Mouse (Mus musculus) lung, postnatal 25 days (tissue): ENCODE data around the gene Gm49369.
"Not testable (repeated sequence)": the region's sequence is repeated elsewhere in the genome, so short reads cannot be mapped to it uniquely, and the experiment has no call there.

Experiments
- DNase-seq: peaks from one replicate; pipeline ENCODE4 v3.0.0; 2022; ENCODE audit warnings: low spot score

Gm49369 gene

DNA sequence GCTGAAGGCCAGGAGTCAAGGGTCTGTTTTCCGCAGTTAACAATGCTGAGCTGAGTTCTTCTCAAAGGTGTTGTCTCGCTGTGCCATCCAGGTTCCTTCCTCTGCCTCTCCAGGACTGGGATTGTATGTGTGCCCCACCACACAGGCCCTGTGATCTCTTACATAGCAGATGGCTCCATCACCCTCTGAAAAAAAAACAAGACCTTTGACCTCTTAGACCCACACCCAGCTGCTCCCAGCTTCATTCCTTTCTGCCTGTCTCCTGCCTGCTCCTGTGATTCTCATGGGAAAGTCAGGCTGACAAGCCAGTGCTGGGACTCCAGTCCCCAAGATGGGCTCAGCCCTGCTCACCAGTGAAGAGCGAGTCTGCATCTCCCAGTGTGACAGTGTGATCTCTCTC is 54.0 kb downstream of the Gm49369 start:
- no peak for DNase-seq

DNA sequence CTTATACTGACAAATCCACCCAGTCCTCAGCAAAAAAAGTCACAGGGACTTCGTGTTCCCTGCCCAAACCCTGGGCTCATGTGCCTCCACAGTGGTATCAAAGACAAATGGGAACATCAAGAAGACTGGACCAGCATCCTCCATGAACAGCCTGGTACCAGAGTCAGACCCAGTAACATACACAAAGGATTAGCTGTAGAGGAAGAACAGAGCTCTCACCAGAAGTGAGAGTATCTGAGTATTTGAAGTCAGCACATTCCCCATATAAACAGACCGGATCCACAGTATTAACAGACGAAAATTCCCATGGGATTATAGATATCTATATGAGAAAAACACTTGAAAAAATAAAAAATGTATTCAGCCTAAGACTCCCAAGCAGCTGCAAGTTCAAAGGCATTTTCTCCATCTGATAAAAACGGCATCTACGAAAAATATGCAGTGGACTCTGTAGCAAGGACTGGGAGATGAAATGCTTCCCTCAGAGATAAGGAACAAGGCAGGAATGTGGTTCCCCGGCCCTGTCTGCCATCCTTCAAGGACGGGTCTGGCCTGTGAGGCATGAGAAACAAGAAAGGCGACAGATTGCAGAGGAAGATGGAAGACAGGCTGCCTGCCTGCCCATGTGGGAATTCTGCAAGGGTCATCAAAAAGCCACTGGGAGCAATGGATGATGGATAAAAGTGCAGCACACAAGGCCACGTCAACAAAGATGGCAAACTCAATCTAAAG is 55.6 kb downstream of the Gm49369 start:
- DNase-seq: no peak

DNA sequence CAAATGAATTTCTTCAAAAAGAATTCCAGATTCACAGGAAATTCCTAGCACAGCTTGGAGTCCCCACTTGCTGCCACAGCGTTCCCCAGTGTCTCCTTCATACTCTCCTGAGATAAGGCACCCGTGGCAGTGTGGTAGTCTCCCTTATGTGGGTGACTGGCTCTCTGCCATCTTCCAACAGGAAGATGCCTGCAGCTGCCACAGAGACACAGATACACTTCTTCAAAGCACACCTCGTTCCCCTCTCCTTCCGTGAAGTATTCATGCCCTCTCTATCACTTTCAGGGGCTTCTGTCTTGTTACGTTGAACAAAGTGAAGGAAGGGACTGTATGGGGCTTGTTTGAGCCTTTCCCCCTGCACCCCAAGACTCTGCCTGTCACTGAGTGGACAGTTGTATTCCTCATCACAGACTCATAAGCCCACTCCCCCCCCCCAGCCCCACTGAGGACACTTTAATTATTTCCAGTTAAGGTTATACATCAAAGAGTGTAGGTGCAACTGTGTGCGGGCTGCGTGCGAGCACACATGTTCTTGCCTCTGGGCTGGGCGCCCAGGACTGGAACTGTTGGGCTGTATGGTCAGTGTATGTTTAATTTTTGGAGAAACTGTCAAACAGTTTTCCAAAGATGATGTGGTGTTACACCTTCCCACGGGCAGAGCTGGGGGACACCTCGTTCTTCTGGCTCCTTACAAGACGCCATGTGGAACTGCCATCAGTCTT is 58.9 kb downstream of the Gm49369 start:
- no peak for DNase-seq

DNA sequence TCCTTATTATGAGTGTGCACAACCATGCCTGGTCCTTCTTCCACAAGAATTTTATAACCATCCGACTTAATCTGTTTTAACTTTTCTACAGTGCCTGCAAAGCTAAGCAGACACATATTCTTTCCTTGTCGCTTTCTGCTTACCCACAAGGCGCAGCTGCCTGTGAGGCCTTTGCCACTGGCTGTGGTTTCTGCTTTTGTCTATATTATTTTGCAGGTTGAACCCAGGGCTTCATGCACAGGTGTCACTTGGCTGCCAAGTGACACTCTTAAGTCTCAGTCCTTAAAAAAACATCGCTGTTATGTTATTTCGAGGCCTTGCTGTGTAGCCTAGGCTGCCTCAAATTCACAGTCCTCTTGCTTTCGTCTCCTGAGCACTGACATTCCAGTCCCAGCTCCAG is 59.8 kb downstream of the Gm49369 start:
- DNase-seq: no peak

DNA sequence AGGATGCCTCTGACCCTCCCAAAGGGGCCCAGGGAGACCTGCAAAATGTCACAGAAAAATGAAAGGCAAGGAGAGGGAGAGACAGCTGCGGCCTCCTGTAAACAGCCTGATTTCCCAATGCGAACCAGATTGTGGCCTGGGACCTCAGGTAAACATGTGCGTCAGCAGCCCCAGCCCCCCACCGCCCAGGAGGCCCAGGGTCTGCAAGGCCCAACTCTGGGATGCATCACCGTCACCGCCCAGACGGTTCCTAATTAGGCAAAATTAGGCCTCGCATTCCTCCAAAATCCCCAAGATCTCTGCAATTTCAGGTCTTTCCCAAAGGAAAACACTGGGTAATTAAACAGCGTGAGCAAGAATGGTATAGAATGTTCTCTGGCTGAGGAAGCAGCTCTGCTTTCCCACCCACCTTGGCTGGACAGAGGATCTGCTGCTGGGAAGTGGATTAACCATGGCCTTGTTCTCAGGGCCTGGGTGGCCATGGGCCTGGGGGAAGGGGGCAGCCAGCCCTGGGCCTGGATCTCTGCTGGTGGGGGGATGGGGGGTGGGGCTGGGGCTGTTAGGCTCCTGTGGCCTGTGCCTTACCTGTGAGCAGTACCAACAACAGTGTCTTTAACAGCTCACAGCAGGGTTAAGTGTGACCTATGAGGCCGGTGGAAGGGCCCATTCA is 60.7 kb downstream of the Gm49369 start:
- not testable (repeated sequence) for DNase-seq
